Mouse (Mus musculus) kidney, adult 2 months (tissue): ENCODE results near the gene Thegl.

Experiments used
- CTCF ChIP-seq: fragments of 200-500 bp; conservative IDR thresholded peaks from 2 replicates; pipeline ENCODE4 v1.5.1; 2011; ENCODE audit warnings: low read depth, mild to moderate bottlenecking, control low read depth, low read length, moderate library complexity, mixed read lengths; ENCODE audit not compliant: insufficient read depth, insufficient read length
- POLR2A ChIP-seq: fragments of 200-500 bp; IDR thresholded peaks from one replicate; pipeline ENCODE4 v1.6.1; 2011; ENCODE audit warnings: low read depth, low read length, control low read depth

DNA sequence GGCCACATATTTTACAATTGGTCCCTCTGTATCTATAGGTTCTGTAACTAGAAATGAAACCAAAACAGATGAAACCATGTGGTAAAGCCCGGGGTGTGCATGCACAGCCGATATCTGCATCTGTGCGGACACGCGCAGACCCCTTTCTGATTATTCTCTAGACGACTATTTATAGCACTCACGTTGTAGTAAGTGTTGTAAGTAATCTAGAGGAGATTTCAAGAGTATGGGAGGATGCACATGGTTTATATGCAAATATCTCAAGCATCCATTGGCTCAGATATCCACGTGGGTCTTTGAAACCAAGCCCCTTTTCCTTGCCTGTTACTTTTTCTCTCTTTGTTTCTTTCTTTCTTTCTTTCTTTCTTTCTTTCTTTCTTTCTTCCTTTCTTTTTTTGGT lies 58.0 kb downstream of the Thegl start:
- TF ChIP-seq CTCF (no peak), POLR2A (no peak)
